Mouse (Mus musculus): Measurements from ENCODE around the gene Rbms3.

Rbms3 gene

DNA sequence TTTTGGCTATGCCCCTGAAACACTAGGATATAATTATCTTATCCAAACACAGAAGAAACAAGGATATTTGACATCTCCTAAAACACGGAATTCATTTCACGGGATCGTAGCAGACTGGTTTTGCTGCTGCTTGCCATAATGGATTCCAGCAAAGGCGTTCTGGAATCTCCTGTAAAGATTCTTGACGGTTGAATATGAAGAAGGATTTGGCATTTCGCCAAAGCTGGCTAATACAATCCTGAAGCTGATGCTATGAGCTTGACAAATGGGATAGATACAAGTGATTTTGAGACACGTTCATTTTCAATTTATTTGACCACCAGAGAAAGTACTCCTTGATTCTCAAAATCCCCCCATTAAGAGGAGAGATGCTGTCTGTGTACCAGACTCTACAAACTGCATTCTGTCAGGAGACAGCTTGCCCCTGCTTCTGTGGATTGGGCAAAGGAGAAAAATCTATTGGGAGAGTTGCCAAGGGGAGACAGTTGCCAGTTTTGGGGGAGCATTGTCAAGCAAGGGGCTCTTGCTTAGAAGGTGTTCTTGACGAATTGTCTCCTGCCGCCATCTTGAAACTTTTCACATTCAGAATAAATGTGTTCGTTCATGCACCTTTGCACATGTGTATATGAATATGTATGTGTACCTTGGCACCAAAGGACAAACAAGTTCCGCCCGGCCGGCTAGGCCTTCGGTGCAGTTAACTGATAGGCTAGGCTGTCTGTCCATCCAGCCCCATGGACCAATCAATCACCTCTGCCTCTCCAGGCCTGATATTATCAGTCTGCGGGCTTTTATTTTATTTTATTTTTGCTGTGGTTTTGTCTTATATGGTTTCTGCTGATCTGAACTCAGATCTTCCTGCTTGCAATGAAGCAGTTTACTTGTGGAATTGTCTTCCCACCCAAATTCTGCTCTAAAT, 442.3 kb downstream of the Rbms3 start:
- DNase-seq (ENCODE audit: low spot score) = no peak

DNA sequence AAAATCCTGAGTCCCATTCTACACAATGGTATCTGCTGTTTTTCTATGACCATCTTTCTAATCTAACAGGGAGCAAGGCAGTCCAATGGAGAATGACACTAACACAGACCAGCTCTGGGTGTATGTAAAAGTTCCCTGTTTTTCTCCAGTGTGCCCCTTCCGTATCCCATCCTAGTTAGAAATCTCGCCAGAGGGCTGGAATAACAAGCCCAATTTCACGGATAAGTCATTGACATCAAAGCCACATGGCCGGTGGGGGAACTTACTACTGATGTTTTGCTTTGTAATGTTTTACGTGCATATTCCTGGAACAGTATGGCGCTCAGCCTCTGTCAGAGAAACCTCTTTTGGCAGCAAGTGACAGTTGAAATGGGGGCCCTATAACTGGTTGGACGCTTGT, 449.1 kb downstream of the Rbms3 start:
- DNase-seq (ENCODE audit: low spot score) = no peak

DNA sequence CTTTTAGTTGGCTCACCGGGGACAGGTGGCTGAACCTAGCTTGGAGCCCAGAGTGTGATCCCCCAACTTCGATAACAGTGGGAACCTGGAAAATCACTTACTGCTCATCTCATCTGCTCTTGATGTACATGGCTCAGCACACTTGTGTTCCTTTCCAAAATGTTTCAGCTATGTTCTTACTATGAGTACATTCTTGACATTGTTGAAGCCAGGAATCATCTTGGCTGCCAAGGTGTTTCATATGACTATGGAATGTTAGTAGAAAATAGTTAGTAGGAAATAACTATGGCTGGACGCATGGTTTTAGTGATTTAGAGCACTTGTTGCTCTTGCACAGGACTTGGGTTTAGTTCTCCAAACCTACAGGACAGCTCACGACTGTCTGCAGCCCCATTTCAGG, 451.3 kb downstream of the Rbms3 start:
- DNase-seq (ENCODE audit: low spot score) = no peak

- DNase-seq (ENCODE audit: low spot score) = no peak
Measured at GRCm38 (mm10) chr9:117172526-117172925, 457.2 kb downstream of the Rbms3 start.

DNA sequence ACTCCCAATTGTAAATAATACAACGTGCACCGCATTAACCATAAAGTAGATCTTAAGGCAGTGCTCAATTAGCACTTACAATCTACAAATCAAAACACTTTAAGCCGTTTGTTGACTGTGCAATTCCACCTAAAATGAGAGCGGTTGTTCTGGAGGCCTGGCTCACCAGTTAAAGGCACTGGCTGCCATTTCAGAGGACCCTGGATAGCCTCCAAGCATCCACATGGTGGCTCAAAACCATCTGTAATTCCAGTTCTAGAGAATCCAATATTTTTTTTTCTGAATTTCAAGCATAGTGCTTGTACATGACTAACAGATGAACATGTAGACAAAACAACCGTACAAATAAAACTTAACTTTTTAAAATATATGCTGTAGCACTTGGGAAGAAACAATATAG, 460.5 kb downstream of the Rbms3 start:
- DNase-seq (ENCODE audit: low spot score) = no peak

- DNase-seq (ENCODE audit: low spot score) = peak; percentile 75
Measured at GRCm38 (mm10) chr9:117163143-117163542, 466.6 kb downstream of the Rbms3 start.

DNA sequence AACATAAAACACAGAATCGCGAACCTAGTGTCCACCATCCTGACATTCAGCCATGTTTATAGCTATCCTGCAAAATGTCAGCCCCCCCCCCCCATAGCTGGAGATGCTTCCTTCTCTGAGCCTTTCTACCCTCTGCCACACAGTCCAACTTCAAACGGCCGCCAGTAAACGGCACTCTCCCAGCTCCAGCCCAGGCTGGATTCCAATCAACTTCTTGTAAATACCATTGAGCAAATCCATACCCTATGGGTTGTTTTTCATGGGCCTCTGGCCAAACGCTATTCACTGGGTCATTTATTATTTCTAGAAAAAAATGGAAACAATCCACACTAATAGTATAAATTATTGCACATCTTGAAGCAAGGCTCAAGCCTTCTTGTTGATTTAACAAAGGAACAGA, 468.6 kb downstream of the Rbms3 start:
- DNase-seq (ENCODE audit: low spot score) = no peak

GRCm38 (mm10) chr9:117156330-117156905, 473.3 kb downstream of the Rbms3 start:
- peak; percentile 61 for DNase-seq (ENCODE audit: low spot score)

DNA sequence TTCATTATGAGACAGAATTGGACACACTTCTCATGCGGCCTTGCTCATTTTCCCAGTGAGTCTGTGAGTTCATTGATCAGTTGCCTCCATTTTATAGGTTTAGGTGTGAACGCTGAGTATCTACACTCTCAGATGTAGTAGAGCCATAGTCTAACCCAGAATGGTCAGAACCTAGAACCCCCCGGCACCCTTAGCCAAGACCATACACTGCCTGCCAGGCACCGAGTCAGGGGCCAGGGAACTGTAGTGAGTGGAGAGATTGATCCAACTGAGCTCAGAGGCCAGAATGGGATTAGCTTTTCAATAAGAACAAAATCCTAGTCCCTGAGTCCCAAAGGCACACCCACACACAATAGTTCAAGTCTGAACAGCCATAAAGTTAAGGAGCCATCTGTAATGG, 475.1 kb downstream of the Rbms3 start:
- no peak for DNase-seq (ENCODE audit: low spot score)

- peak; percentile 66 for DNase-seq (ENCODE audit: low spot score)
Measured at GRCm38 (mm10) chr9:117153686-117154274, 475.9 kb downstream of the Rbms3 start.

- DNase-seq (ENCODE audit: low spot score) = no peak
Measured at GRCm38 (mm10) chr9:117151951-117152350, 477.8 kb downstream of the Rbms3 start.

- no peak for DNase-seq (ENCODE audit: low spot score)
Measured at GRCm38 (mm10) chr9:117144057-117144723, 485.5 kb downstream of the Rbms3 start.

DNA sequence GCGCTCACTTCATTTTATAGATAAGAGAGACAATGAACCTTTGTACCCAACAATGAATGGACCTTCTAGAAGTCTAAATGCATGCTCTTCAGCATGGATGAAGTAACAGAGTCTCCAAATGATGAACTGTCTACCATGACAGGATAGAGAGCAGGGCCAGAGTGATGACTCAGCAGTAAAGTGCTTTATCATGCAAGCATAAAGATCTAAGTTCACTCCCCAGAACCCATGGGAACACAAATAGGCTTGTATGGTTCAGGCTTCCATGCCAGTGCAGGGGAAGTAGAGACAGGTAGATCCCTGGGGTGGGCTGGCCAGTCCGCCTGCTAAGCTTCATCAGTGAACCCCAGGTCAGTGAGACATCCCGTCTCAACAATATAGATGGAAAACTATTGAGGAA, 489.7 kb downstream of the Rbms3 start:
- DNase-seq (ENCODE audit: low spot score) = no peak

DNA sequence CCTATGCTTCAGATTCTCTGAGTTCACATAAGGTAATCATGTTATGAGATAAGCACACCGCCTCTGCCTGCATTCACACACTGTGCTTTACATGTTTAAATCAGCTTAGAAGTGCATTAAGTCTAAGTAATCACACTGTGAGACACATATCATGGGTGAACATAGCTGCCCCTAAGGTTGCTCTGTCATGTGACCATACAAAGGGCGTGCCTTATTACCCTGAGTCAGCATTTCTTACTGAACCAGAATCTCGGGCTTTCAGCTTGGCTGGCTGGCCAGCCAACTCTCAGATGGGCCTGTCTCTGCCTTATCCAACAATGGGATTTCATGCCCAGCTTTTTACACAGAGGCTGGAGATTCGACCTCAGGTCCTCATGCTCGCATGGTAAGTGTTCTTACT, 493.3 kb downstream of the Rbms3 start:
- DNase-seq (ENCODE audit: low spot score) = no peak

GRCm38 (mm10) chr9:117134043-117134442, 495.7 kb downstream of the Rbms3 start:
- DNase-seq (ENCODE audit: low spot score) = no peak

GRCm38 (mm10) chr9:117126816-117127215, 502.9 kb downstream of the Rbms3 start:
- DNase-seq (ENCODE audit: low spot score) = no peak

GRCm38 (mm10) chr9:117125844-117126243, 503.9 kb downstream of the Rbms3 start:
- DNase-seq (ENCODE audit: low spot score) = no peak

- DNase-seq (ENCODE audit: low spot score) = no peak
Measured at GRCm38 (mm10) chr9:117121572-117121971, 508.1 kb downstream of the Rbms3 start.

DNA sequence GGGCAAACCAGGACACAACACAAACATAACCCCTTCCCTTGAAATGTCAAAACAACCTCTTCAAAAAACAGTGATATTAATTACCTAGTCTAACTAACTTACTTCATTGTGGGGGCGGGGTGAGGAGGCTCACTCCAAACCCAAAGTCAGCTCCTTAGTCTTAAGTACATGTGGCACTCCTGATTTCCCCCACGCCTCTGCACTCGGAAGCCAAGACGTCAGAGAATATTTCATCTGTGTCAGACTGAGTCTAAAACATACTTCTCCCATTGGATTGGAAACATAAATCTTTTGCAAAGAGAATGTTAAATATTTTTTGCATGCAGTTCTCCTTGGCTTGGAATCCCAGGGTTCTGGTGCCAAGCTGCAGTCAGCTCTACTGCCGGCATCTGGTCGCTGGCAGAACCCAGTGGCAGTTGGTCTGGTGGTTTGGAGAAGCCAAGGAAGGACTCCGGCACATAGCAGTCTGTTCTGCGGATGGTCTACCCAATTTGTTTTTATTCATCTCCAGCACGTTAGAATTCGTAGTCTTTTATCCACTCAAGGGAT, 512.5 kb downstream of the Rbms3 start:
- DNase-seq (ENCODE audit: low spot score) = no peak

DNA sequence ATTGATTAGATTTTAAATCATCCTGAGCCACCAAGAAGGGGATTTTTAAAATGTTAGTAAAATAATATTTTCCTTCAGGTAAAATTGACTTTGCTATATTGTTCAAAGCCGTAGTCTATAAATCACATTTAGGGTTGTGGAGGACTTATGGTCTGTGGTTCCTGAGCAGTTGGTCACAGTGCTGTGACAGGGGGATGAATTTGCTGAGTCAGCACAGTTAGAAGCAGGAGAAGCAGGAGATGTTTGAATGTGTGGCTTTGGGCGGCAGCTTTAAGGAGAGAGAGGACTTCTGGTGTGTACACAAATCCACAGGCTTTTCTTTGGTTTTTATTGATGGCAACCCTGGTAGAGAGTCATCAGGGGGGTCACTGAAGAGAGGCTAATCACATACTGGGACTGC, 514.1 kb downstream of the Rbms3 start:
- no peak for DNase-seq (ENCODE audit: low spot score)

DNA sequence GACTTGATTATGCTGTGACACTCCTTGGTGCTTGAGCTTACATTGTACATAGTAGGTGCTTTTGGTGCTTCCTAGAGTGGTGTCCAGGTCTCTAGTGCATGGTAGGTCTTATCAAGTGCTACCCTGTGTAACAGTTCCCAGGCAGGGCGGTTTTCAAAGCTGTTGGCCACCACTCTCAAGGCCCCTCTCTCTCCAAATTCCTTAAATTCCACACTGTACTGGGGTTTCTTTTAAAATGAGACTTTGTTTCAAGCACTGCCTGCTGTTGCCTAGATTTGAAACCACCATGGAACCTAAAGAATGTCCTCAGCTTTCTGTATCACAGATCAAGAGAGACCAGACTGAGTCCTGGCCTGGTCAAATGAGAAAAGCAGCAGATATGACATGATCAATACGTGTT, 516.1 kb downstream of the Rbms3 start:
- DNase-seq (ENCODE audit: low spot score) = peak; percentile 33

DNA sequence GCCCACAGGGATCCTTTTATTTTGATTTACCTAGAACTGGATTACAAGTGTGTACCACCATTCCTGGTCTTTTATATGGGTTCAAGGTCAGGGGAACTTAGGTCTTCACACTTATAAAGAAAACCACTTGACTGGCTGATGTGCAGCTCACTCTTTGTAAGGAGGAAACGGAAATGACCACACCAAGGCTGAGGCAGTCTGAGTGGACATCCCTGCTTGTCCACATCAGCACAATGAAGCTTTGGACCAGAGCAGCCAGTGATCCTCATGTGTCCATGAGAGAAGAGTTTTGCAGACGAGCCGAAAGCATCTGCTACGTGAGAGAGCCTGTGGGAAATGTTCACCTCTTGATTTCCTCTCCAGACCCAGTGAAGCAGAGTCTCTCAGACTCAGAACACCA, 521.8 kb downstream of the Rbms3 start:
- no peak for DNase-seq (ENCODE audit: low spot score)

Measured in embryo, embryonic 10.5 days (tissue).